ENCODE assay signal across 13 mouse cellular contexts in the genomic region with DNA sequence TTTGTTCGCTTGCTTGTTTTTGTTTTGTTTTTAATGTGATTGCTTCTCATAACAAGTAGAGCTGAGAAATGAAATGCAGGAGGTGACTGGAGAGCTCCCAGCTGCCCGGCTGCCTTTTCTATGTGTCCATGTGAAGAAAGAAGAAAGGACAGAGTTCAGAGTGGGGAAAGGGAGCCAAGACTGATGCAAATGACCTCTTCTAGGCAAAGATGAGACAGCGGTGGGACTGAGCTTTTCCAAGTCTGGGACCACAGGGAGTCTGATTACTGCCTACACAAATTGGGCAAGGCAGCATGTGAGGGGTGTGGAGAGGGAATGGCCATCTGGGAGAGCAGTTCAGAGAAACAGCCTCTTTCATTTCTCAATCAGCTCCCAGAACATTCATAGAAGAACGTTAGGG.
"Had no signal": no experiment of that assay in that cellular context is flagged by ENCODE, and none has a peak within 500 bp of the region (broad histone marks: within the 10 kb centered on the region; RNA-seq: fewer than 3 reads in every experiment).

No protein-coding gene starts in this region.

- H3K27ac ChIP-seq: limb, embryonic 12.5 days; liver, embryonic 13.5 days; macrophage; midbrain, embryonic 15.5 days; neural tube, embryonic 13.5 days had no signal

- H3K9ac ChIP-seq: limb, embryonic 12.5 days; liver, embryonic 13.5 days; liver, postnatal 0 days; midbrain, embryonic 15.5 days; neural tube, embryonic 13.5 days had no signal

- H3K4me2 ChIP-seq: limb, embryonic 12.5 days; liver, embryonic 13.5 days; midbrain, embryonic 11.5 days; midbrain, embryonic 15.5 days; neural tube, embryonic 13.5 days had no signal

- H3K27me3 ChIP-seq: limb, embryonic 12.5 days; liver, embryonic 13.5 days; midbrain, embryonic 15.5 days; neural tube, embryonic 13.5 days had no signal

- H3K4me3 ChIP-seq: limb, embryonic 12.5 days; liver, embryonic 13.5 days; megakaryocyte, embryonic 14.5 days; midbrain, embryonic 15.5 days; neural tube, embryonic 13.5 days had no signal

- H3K36me3 ChIP-seq: limb, embryonic 12.5 days; liver, embryonic 13.5 days; midbrain, embryonic 15.5 days; neural tube, embryonic 13.5 days had no signal

- H3K4me1 ChIP-seq: liver, embryonic 13.5 days; megakaryocyte, embryonic 14.5 days; midbrain, embryonic 15.5 days; neural tube, embryonic 13.5 days had no signal

- H3K9me3 ChIP-seq: limb, embryonic 12.5 days; liver, embryonic 13.5 days; megakaryocyte, embryonic 14.5 days; midbrain, embryonic 15.5 days; neural tube, embryonic 13.5 days had no signal

- DNase-seq: kidney, adult 18-20 months; kidney, postnatal 10 days; liver; liver, embryonic 13.5 days; liver, postnatal 0 days; right cerebral cortex, postnatal 4 days; thymus, postnatal 4 days had no signal

- ATAC-seq: liver, postnatal 0 days; midbrain, embryonic 15.5 days had no signal
